Mouse (Mus musculus) hindbrain, embryonic 14.5 days (tissue): ENCODE data around the gene Slc30a4. TPM values are rescaled to one million over a fixed set of nuclear protein-coding genes. Genes with fewer than 3 reads are reported as not detected.

Source experiments
- ATAC-seq: fragments of 200-750 bp; cut with Nextera tagmentation; 2 replicates; pipeline ENCODE4 v1.8.0; 2017; ENCODE audit warnings: moderate number of reproducible peaks, mild to moderate bottlenecking, moderate TSS enrichment, moderate library complexity; ENCODE audit not compliant: low FRiP score
- DNase-seq: peaks from one replicate; pipeline ENCODE4 v3.0.0-alpha.2; 2015; ENCODE audit warnings: low spot score
- H3K27ac ChIP-seq: fragments of 300-500 bp; sonication (generic); 2 replicates; pipeline ENCODE4 v1.5.1; 2014; ENCODE audit warnings: mild to moderate bottlenecking, moderate library complexity
- H3K27me3 ChIP-seq: fragments of 300-500 bp; sonication (generic); 2 replicates; pipeline ENCODE4 v1.6.1; 2014; ENCODE audit warnings: mild to moderate bottlenecking, low read length, mixed read lengths; ENCODE audit not compliant: control insufficient read depth, insufficient read depth
- H3K36me3 ChIP-seq: fragments of 300-500 bp; sonication (generic); replicated peaks from 2 replicates; pipeline ENCODE4 v1.6.1; 2014; ENCODE audit not compliant: control insufficient read depth, insufficient read depth
- H3K4me1 ChIP-seq: fragments of 300-500 bp; sonication (generic); replicated peaks from 2 replicates; pipeline ENCODE4 v1.6.1; 2014; ENCODE audit warnings: antibody characterized with exemption, low read length, mixed read lengths; ENCODE audit not compliant: control insufficient read depth, insufficient read depth
- H3K4me2 ChIP-seq: fragments of 300-500 bp; sonication (generic); replicated peaks from 2 replicates; pipeline ENCODE4 v1.6.1; 2014; ENCODE audit warnings: mild to moderate bottlenecking, moderate library complexity
- H3K4me3 ChIP-seq: fragments of 300-500 bp; sonication (generic); replicated peaks from 2 replicates; pipeline ENCODE4 v1.5.1; 2014; ENCODE audit warnings: mild to moderate bottlenecking, low read length
- H3K9ac ChIP-seq: fragments of 300-500 bp; sonication (generic); 2 replicates; pipeline ENCODE4 v1.6.1; 2014
- H3K9me3 ChIP-seq: fragments of 300-500 bp; sonication (generic); 2 replicates; pipeline ENCODE4 v1.6.1; 2016; ENCODE audit warnings: low read length; ENCODE audit not compliant: control insufficient read depth
- WGBS: fragments of 180-500 bp; shearing (Covaris S2); extraction: QIAGEN DNeasy Blood & Tissue Kit; methylation state at CpG from one replicate; pipeline ENCODE4 v1.1.7; 2014; 5-methylcytosine and 5-hydroxymethylcytosine counted together
- polyA plus RNA-seq: library from polyadenylated mRNA; unstranded; fragments of >200 nt; fragmentation: Nextera tagmentation; extraction: Ambion mirVana; gene quantifications from 2 replicates; pipeline ENCODE4 v1.2.1, GENCODE M21; 2014

The Slc30a4 gene
- polyA plus RNA-seq, 1 experiment from 2014 or later = 13.0 TPM

DNA sequence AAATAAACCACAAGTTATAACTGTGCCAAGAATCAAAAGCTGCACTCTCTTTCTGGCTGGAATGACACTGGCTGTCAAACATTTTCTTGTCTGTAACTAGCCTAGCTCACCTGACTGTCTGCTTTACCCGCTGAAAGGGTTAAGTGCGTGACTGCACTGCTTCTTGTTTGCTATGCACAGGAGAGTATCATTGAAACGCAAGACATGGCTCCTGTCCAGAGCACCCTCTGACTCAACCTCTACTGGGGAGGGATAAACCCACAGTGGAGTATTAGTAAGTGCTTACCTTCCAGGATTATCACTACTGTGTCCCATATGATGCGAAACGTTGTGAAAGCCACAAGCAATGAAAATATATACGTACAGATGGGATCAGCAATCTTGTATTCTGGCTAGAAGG, 15.8 kb downstream of the Slc30a4 start:
- no peaks in the 10 kb centered on the region for H3K27me3 ChIP-seq

DNA sequence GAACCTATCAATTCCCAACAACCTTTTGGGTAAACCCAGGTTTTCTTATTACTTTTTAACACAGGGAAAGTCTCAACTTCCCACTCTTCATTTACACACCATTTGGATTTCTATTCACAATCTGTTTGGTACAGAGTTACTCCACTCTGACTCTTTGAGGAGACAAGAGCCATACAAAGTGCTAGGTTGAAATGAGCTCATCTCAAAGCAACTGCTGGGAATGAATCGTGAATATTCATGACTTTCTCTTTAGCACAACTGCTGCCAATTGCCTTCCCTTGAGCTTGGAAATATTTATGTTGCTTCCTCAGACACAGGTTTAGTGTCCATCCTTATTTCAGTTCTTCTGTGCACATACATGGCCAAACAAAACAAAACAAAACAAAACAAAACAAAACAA, 18.8 kb downstream of the Slc30a4 start:
- Histone ChIP-seq H3K9ac (no peak overlapping the region), H3K4me1 (no peaks in the 10 kb centered on the region), H3K27me3 (no peaks in the 10 kb centered on the region), H3K4me3 (no peak overlapping the region), H3K27ac (no peak overlapping the region), H3K4me2 (no peak overlapping the region), H3K36me3 (peaks cover 14% of the 10 kb centered on the region), H3K9me3 (peaks cover 14% of the 10 kb centered on the region)
- WGBS = 79% methylated on average over 1 of the region's 1 CpGs
- no peak for DNase-seq
- ATAC-seq = no peak

More for the DNA sequence above, 15.8 kb downstream of the Slc30a4 start:
- H3K9ac ChIP-seq = no peak overlapping the region
- ATAC-seq (no peak), DNase-seq (no peak)
- H3K4me3 ChIP-seq = no peak overlapping the region
- H3K36me3 ChIP-seq = peaks cover 14% of the 10 kb centered on the region
- no peak overlapping the region for H3K4me2 ChIP-seq
- WGBS = 81% methylated on average over 6 of the region's 6 CpGs
- peaks cover 6% of the 10 kb centered on the region for H3K9me3 ChIP-seq
- no peaks in the 10 kb centered on the region for H3K4me1 ChIP-seq
- no peak overlapping the region for H3K27ac ChIP-seq

DNA sequence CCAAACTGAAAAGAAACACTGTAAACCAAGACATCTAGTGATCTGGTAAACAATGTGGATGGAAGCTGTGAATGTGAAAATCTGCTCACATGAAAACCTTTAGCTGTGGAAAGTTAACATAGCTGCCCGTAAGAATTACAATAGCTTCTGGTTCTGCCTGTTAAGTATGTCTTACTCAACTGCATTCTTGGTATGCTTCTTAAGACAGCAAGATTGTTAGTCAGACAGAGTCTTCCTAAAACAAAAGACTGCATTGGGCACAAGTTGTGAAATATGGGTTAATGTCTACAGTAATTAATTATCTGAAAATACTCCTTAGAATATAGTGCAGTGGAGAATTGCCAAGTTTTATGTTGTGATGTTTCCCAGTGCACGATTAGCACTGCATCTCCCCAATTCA, 19.9 kb downstream of the Slc30a4 start:
- Histone ChIP-seq H3K4me2 (no peak overlapping the region), H3K36me3 (peaks cover 14% of the 10 kb centered on the region), H3K9ac (no peak overlapping the region), H3K27ac (no peak overlapping the region), H3K4me3 (no peak overlapping the region), H3K4me1 (no peaks in the 10 kb centered on the region), H3K9me3 (peaks cover 14% of the 10 kb centered on the region), H3K27me3 (no peaks in the 10 kb centered on the region)
- 64% methylated on average over 2 of the region's 2 CpGs for WGBS
- DNase-seq (no peak), ATAC-seq (no peak)

DNA sequence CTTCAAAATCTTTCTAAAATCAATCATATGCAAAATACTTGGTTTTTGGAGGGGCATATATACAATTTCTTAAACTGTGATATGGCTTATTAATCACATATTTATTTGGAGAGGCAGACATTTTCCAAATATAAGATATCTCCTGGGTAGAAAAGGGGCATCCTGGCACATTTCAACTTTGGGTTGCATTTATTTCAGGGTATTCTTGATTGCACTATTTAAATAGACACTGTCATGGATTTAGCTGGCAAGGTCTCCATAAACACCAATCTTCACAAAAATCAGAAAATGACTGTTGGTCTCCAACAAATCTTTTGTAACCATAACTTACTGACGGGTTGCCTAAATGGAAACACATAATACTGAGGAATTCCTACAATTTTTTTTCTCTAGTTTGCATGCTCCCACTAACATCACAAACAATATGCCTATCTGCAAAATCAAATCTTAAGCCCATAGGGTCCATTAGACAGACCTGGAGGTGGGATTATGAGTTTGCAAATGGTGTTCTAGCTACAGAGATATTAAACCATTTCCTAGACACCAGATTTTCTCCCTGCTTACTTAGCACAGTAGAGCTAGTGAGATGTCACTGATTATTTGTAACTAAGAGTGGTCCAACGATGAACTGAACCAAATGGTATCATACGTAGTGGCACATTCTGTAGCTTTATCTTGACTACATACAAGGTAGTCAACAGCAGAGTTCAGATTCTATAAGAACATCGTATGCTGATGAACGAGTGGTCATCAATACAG, 20.9 kb downstream of the Slc30a4 start:
- ATAC-seq = peak; percentile 40; the same call in 1 of the 2 replicates
- DNase-seq = peak; percentile 35
- Histone ChIP-seq H3K9me3 (peaks cover 14% of the 10 kb centered on the region), H3K27ac (no peak overlapping the region), H3K4me3 (peak overlapping the region; percentile 0; the same call in 1 of the 2 replicates), H3K36me3 (peaks cover 11% of the 10 kb centered on the region), H3K4me1 (no peaks in the 10 kb centered on the region), H3K4me2 (no peak overlapping the region), H3K9ac (no peak overlapping the region), H3K27me3 (no peaks in the 10 kb centered on the region)
- WGBS = 88% methylated on average over 5 of the region's 5 CpGs

DNA sequence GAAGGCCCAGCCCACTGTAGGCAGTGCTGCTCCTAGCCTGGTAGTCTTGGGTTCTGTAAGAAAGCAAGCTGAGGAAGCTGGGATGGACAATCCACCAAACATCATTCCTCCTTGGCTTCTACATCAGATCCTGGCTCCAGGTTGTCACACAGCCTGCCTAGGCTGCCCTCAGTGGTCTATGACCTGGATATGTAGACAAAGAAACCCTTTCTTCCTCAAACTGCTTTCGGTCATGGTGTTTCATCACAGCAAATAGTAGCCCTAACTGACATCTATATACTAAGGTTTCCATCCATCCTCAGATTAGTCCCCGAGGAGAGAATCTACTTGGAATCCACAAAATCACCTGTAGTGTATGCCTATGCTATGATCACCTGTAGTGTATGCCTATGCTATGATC, 27.3 kb downstream of the Slc30a4 start:
- Histone ChIP-seq H3K4me2 (no peak overlapping the region), H3K4me3 (no peak overlapping the region), H3K9ac (no peak overlapping the region), H3K36me3 (no peaks in the 10 kb centered on the region), H3K9me3 (no peaks in the 10 kb centered on the region), H3K27me3 (no peaks in the 10 kb centered on the region), H3K4me1 (no peaks in the 10 kb centered on the region), H3K27ac (no peak overlapping the region)
- WGBS = 93% methylated on average over 2 of the region's 2 CpGs
- ATAC-seq (no peak), DNase-seq (no peak)

DNA sequence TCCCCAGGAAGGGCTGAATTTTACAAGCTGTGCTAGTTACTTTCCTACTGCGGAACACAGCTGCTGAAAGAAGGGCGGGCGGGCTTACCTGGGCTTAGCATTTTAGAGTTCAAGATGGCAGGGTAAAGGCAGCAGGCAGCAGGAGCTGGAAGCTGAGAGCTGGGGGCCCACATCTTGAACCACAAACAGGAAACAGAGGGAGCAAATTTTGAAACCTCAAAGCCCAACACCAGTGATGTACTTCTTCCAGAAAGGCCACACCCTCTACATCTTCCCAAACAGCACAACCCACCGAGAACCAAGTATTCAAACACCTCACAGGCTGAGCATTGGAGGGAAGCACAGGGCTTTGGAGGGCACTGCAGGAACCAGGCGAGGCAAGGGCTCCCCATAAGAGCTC, 29.6 kb downstream of the Slc30a4 start:
- Histone ChIP-seq H3K4me3 (no peak overlapping the region), H3K4me1 (no peaks in the 10 kb centered on the region), H3K9ac (no peak overlapping the region), H3K27me3 (no peaks in the 10 kb centered on the region), H3K36me3 (no peaks in the 10 kb centered on the region), H3K4me2 (no peak overlapping the region), H3K9me3 (no peaks in the 10 kb centered on the region), H3K27ac (no peak overlapping the region)
- no peak for DNase-seq
- no peak for ATAC-seq
- WGBS = 79% methylated on average over 5 of the region's 5 CpGs

DNA sequence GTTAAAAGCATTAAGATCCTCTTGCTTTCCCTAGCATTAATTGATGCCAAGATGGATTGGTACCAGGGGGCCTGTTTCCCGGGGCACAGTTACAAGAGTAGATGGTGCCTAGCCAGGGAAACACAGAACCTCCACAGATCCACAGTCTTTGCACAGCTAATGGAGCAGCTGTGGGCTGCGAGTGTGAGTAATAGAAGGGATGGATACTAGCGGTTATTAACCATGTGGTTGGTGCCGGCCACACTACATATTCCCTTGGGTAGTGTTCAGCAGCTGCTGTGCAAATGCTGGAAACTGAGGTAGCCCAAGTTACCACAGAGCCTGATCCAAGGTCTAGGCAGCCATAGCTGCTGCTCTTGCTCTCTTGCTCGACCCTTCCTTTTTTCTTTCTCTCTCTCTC, 30.7 kb downstream of the Slc30a4 start:
- Histone ChIP-seq H3K4me1 (no peaks in the 10 kb centered on the region), H3K9me3 (no peaks in the 10 kb centered on the region), H3K27ac (no peak overlapping the region), H3K4me3 (no peak overlapping the region), H3K36me3 (no peaks in the 10 kb centered on the region), H3K9ac (no peak overlapping the region), H3K4me2 (no peak overlapping the region), H3K27me3 (no peaks in the 10 kb centered on the region)
- DNase-seq = no peak
- 58% methylated on average over 5 of the region's 5 CpGs for WGBS
- peak; percentile 31; the same call in 1 of the 2 replicates for ATAC-seq

DNA sequence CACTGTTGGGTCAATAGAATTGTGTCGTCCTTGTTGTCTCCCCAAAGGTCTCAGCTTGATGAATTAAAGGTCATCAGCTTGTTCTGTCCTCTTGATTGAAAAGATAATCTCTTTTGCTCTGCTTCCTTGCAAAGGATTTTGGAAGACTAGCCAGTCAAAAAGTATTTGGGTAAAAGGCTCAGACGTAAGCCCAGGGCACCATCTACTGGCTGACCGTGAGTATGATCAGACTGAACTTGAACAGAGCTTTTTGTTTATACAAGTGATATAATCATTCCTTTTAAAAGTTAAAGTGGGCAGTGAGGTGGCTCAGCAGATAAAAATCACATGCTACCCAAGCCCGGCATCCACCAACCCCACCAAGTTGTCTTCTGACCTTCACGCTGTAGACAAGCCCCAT, 34.6 kb downstream of the Slc30a4 start:
- ATAC-seq = no peak
- no peak overlapping the region for H3K9ac ChIP-seq
- H3K27ac ChIP-seq = no peak overlapping the region
- DNase-seq = peak; percentile 60
- no peaks in the 10 kb centered on the region for H3K9me3 ChIP-seq
- no peak overlapping the region for H3K4me2 ChIP-seq
- H3K36me3 ChIP-seq = no peaks in the 10 kb centered on the region
- H3K4me1 ChIP-seq = no peaks in the 10 kb centered on the region
- no peak overlapping the region for H3K4me3 ChIP-seq
- 56% methylated on average over 5 of the region's 5 CpGs for WGBS
- H3K27me3 ChIP-seq = no peaks in the 10 kb centered on the region

DNA sequence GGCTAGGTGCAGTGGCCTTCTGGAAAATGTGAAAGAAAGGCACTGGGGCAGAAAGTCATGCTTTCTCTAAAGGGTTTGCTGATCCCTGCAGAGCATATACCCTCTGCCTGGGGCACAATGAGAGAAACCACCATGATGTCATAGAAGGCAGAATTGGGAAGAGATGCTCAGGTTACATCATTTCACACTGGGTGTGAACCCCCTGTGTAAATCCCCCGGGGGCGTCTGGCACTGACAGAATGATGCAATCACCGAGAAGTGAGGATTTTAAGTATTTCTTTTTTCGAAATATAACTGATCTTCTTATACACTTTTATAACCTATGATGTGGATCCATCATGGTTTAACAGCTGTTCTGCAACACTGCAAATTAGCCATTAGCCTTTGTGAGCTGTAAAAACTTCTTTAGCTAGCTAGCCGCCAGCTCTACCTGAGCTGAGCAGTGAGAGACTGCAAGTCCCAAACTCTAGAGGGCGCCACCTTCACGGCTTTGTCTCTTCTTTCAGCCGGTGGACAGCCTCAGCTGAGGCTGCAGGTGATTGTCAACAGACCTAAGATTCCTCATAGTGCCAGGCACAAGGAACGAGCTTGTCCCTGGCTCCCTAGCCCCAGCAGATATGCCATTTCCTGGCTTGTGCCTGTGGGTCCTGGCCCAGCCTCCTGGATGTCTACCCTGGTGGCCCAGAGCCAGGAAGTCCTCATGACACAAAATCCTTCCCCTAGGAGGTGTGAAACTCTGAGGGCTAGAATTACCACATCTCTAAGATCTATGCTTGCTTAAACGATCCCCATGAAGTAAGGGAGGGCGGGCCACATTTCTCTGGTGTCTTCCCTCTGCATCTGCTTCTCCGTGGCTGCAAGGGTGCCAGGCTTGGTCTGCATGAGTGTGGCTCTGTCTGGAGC, 36.2 kb downstream of the Slc30a4 start:
- no peak overlapping the region for H3K4me2 ChIP-seq
- no peaks in the 10 kb centered on the region for H3K36me3 ChIP-seq
- no peaks in the 10 kb centered on the region for H3K9me3 ChIP-seq
- DNase-seq = peak; percentile 55
- no peak overlapping the region for H3K9ac ChIP-seq
- no peak overlapping the region for H3K27ac ChIP-seq
- H3K4me3 ChIP-seq = no peak overlapping the region
- no peaks in the 10 kb centered on the region for H3K27me3 ChIP-seq
- H3K4me1 ChIP-seq = no peaks in the 10 kb centered on the region
- WGBS = 51% methylated on average over 12 of the region's 12 CpGs
- ATAC-seq = no peak
